Mouse (Mus musculus) kidney, adult 2 months (tissue): ENCODE measurements around the gene Ccdc88c.

Source experiments
- CTCF ChIP-seq: fragments of 200-500 bp; conservative IDR thresholded peaks from 2 replicates; pipeline ENCODE4 v1.5.1; 2011; ENCODE audit warnings: low read depth, mild to moderate bottlenecking, control low read depth, low read length, moderate library complexity, mixed read lengths; ENCODE audit not compliant: insufficient read depth, insufficient read length
- POLR2A ChIP-seq: fragments of 200-500 bp; IDR thresholded peaks from one replicate; pipeline ENCODE4 v1.6.1; 2011; ENCODE audit warnings: low read depth, low read length, control low read depth

DNA sequence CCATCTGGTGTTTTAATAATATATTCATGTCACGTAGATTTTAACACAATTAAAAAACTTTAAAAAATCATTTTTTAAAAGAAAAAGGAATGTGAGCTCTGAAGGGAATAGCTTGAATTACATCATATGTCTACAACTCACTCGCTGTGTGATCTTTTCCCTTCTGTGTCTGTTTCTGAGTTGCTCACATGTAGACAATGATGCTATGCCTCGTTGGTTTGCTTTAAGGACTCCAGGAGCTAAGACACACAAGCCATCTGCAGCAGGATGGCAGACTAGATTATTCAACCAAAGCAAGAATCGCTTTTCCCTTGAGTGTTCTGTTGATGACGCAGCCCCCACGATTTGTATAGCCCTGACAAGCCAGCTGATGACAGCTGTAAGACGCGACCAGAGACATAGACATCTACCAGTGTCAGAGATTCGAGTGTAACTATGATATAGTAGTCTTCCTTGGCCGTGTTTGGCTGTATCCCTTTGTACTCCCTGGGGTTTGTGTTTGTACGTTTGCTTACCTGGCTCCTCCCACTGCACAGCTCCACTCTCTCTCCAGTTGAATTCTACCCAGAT, 163.3 kb downstream of the Ccdc88c start:
- TF ChIP-seq POLR2A (no peak), CTCF (no peak)
